Mouse (Mus musculus) embryonic facial prominence, embryonic 10.5 days (tissue): ENCODE results near the gene Dock8. TPM values are rescaled to one million over a fixed set of nuclear protein-coding genes. Genes with fewer than 3 reads are reported as not detected.
"Not testable (repeated sequence)": the region's sequence is repeated elsewhere in the genome, so short reads cannot be mapped to it uniquely, and the experiment has no call there.

Experiments
- DNase-seq: peaks from one replicate; pipeline ENCODE4 v3.0.0-alpha.2; 2017; ENCODE audit warnings: low spot score
- H3K27ac ChIP-seq: fragments of 300-500 bp; sonication (generic); replicated peaks from 2 replicates; pipeline ENCODE4 v1.5.1; 2016; ENCODE audit warnings: mild to moderate bottlenecking
- H3K27me3 ChIP-seq: fragments of 300-500 bp; sonication (generic); replicated peaks from 2 replicates; pipeline ENCODE4 v1.6.1; 2016; ENCODE audit warnings: low read depth, mild to moderate bottlenecking; ENCODE audit not compliant: poor library complexity, severe bottlenecking
- H3K36me3 ChIP-seq: fragments of 300-500 bp; sonication (generic); replicated peaks from 2 replicates; pipeline ENCODE4 v1.6.1; 2016; ENCODE audit warnings: mild to moderate bottlenecking, moderate library complexity
- H3K4me1 ChIP-seq: fragments of 300-500 bp; sonication (generic); 2 replicates; pipeline ENCODE4 v1.6.1; 2016
- H3K4me3 ChIP-seq: fragments of 300-500 bp; sonication (generic); 2 replicates; pipeline ENCODE4 v1.5.1; 2016; ENCODE audit warnings: mild to moderate bottlenecking, moderate library complexity
- H3K9me3 ChIP-seq: fragments of 300-500 bp; sonication (generic); 2 replicates; pipeline ENCODE4 v1.6.1; 2016; ENCODE audit warnings: mild to moderate bottlenecking
- WGBS: fragments of 180-500 bp; shearing (Covaris S2); methylation state at CpG from one replicate; pipeline ENCODE4 v1.1.7; 2016; 5-methylcytosine and 5-hydroxymethylcytosine counted together
- polyA plus RNA-seq: library from polyadenylated mRNA; unstranded; fragments of >200 nt; fragmentation: Nextera tagmentation; extraction: Ambion mirVana; gene quantifications from 2 replicates; pipeline ENCODE4 v1.2.1, GENCODE M21; 2016

The Dock8 gene
- polyA plus RNA-seq, 1 experiment from 2014 or later: 2.3 TPM

DNA sequence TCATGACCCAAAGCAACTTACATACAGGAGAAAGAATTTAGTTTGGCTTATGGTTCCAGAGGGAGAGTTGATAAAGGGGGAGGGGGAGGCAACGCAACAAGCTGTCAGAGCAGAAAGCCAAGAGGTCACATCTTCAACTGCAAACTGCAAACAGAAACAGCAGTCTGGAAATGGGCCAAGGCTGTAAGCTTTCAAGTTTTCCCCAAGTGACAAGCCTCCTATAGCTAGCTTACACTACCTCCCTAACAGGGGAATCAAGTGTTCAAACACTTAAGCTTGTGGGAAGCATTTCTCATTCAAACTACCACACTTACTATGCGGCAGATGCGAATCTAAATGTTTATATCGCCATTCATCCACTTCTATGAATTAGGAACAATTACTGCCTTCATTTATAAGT is 4.5 kb downstream of the Dock8 start:
- H3K27me3 ChIP-seq: peaks cover 42% of the 10 kb centered on the region
- WGBS: 73% methylated on average over 4 of the region's 4 CpGs
- no peak for DNase-seq

DNA sequence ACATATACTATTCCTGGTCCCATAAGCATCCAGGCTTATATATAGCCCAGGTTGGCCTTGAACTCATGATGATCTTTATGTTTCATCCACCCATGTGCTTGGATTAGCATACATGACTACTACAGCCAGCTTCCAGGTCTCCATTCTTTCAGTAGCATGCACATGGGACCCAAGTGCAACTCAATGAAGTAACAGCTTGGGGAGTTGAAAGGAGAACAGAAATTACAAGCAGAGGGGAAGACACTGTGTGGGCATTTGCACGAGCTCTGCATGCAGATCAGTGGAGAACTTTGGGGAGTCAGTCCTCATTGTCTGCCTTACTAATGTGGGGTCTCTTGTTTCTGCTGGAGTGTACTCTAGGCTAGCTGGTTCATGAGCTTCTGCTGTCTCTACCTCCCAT is 7.4 kb downstream of the Dock8 start:
- H3K27ac ChIP-seq: no peak overlapping the region
- peaks cover 14% of the 10 kb centered on the region for H3K27me3 ChIP-seq
- no peaks in the 10 kb centered on the region for H3K36me3 ChIP-seq
- no peaks in the 10 kb centered on the region; the same call in 1 of the 2 replicates for H3K4me1 ChIP-seq
- DNase-seq: no peak
- 76% methylated on average over 1 of the region's 1 CpGs for WGBS
- no peak overlapping the region for H3K4me3 ChIP-seq
- no peaks in the 10 kb centered on the region for H3K9me3 ChIP-seq

More for the DNA sequence above, 4.5 kb downstream of the Dock8 start:
- Histone ChIP-seq H3K9me3 (no peaks in the 10 kb centered on the region), H3K4me3 (no peak overlapping the region), H3K4me1 (peaks cover 10% of the 10 kb centered on the region), H3K36me3 (no peaks in the 10 kb centered on the region), H3K27ac (no peak overlapping the region)

- no peak overlapping the region for H3K4me3 ChIP-seq
- 83% methylated on average over 2 of the region's 2 CpGs for WGBS
- no peak overlapping the region for H3K27ac ChIP-seq
- no peaks in the 10 kb centered on the region for H3K36me3 ChIP-seq
- DNase-seq: no peak
- H3K4me1 ChIP-seq: no peaks in the 10 kb centered on the region; the same call in 1 of the 2 replicates
- H3K9me3 ChIP-seq: no peaks in the 10 kb centered on the region
- H3K27me3 ChIP-seq: no peaks in the 10 kb centered on the region; the same call in none of the 2 replicates
Measured at GRCm38 (mm10) chr19:25008509-25008908, 9.2 kb downstream of the Dock8 start.

DNA sequence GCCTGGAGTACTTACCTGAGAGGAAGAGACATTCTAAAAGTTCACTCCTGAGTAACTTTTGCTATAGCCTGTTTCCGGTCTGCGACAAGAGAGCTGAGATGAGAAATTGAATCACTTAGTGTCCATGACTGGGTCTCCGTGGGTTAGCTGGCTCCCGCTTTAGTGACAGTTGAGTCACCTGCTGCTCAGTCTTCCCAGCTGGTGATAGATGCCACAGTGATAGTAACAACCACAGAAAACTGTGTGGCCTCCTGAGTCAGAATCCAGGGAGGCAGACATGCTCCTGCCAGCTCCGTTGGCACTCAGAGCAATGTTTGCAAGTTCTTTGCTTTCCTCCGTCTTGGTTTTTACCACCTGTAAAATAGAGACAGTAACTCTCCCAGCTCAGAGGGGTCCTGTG is 23.4 kb downstream of the Dock8 start:
- H3K4me1 ChIP-seq: no peaks in the 10 kb centered on the region
- H3K36me3 ChIP-seq: no peaks in the 10 kb centered on the region
- 92% methylated on average over 6 of the region's 6 CpGs for WGBS
- no peaks in the 10 kb centered on the region for H3K9me3 ChIP-seq
- no peak overlapping the region for H3K4me3 ChIP-seq
- DNase-seq: no peak
- no peaks in the 10 kb centered on the region for H3K27me3 ChIP-seq
- H3K27ac ChIP-seq: no peak overlapping the region

DNA sequence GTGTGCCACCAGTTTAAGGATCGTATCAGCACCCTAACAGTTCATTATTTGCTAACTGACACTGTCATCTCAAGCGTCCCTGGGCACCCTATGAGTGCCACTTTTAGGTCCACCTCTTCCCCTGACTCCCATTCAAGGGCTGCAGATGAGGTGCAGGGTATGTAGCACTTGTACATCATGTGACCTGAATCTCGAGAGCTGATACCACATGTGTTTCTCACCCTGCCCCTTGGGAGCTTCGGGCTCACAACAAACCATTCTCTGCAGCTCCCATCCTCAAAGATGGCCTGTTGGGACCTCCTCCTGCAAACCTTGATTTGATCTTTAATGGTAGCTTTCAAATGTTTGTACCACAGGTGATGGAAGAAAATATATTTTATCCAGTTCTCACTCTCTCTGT is 32.4 kb downstream of the Dock8 start:
- H3K27ac ChIP-seq: no peak overlapping the region
- H3K27me3 ChIP-seq: no peaks in the 10 kb centered on the region
- no peaks in the 10 kb centered on the region for H3K9me3 ChIP-seq
- peaks cover 14% of the 10 kb centered on the region; the same call in 1 of the 2 replicates for H3K4me1 ChIP-seq
- no peak overlapping the region for H3K4me3 ChIP-seq
- no peak for DNase-seq
- 82% methylated on average over 4 of the region's 4 CpGs for WGBS
- H3K36me3 ChIP-seq: no peaks in the 10 kb centered on the region

DNA sequence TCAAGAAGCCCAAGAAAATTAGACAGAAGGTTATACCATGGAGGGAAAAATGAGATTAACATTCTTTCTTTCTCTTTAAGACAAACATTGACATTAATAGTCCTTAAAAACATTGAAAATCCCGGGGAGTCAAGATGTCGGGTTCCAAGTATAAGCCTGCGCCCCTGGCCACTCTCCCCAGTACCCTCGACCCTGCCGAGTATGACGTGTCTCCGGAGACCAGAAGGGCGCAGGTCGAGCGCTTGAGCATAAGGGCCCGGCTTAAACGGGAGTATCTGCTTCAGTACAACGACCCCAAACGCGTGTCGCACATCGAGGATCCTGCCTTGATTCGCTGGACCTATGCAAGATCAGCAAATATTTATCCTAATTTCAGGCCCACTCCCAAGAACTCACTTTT is 33.7 kb downstream of the Dock8 start:
- not testable (repeated sequence) for H3K27ac ChIP-seq, H3K4me3 ChIP-seq, DNase-seq, H3K36me3 ChIP-seq, H3K9me3 ChIP-seq, H3K27me3 ChIP-seq
- H3K4me1 ChIP-seq: peaks cover 17% of the 10 kb centered on the region; the same call in 1 of the 2 replicates
- WGBS: 81% methylated on average over 10 of the region's 18 CpGs

DNA sequence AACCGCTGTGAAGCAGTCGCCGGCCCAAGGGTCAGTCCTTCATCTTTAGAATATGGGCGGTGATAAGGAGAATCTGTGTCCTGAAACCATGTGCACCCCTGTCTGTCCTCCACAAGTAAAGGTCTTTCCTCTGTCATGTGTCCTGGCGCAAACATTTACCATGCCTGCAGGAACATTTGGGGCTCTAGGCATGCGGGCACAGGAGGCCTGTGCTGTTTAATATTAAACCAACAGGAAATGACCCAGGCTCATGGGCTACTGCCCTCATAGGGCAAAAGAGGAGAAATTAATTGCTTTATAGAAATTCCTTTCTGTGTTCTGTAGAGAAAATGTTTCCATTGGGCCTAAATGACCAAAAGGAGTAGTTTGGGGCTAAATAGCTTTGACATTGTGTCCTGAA is 36.5 kb downstream of the Dock8 start:
- WGBS: 89% methylated on average over 6 of the region's 6 CpGs
- no peaks in the 10 kb centered on the region for H3K27me3 ChIP-seq

DNA sequence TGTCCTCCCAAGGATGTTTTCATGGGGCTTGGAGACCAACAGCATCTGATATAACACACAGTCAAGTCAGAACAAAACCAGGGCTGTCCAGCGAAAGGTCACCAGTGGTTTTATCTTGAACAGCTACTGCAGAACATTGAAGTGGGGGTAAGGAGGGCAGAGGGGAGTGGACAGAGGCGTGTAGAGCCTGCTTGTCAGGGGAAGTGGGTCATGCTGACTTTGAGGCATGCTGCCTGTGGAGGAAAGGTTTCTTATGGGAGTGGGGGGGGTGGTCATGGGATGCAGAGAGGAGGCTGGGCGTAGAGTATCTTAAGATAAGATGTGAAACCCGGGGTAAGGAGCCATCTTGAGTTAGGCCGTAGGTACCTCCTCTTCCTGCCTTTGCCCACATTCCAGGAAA is 37.5 kb downstream of the Dock8 start:
- Histone ChIP-seq H3K4me3 (no peak overlapping the region), H3K9me3 (no peaks in the 10 kb centered on the region), H3K27ac (no peak overlapping the region; the same call in 1 of the 2 replicates), H3K36me3 (no peaks in the 10 kb centered on the region), H3K4me1 (peaks cover 31% of the 10 kb centered on the region), H3K27me3 (no peaks in the 10 kb centered on the region)
- WGBS: 82% methylated on average over 5 of the region's 5 CpGs
- DNase-seq: no peak

More for the DNA sequence above, 36.5 kb downstream of the Dock8 start:
- no peaks in the 10 kb centered on the region for H3K9me3 ChIP-seq
- H3K4me1 ChIP-seq: peaks cover 26% of the 10 kb centered on the region
- no peaks in the 10 kb centered on the region for H3K36me3 ChIP-seq
- H3K4me3 ChIP-seq: no peak overlapping the region
- no peak overlapping the region for H3K27ac ChIP-seq
- DNase-seq: no peak

DNA sequence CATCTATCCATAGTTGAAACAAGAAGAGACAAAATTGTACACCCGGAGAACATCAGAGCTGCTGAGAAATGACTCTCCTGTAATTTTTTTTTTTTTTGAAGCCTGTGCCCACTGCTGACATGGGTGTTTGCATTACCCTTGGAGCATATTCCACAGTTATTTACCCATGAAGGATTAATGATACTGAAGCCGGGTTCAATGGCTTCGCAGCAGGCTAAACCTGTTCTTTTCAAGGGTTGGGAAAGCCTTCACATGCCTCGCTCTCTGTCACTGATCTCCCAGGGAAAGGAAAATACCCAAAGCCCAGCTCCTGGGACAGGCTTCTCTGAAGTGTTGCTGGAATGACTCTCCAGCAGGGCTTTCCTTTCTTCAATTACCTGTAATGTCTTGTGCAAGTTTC is 37.9 kb downstream of the Dock8 start:
- Histone ChIP-seq H3K4me1 (peaks cover 31% of the 10 kb centered on the region), H3K27ac (no peak overlapping the region), H3K27me3 (no peaks in the 10 kb centered on the region), H3K36me3 (no peaks in the 10 kb centered on the region), H3K4me3 (no peak overlapping the region), H3K9me3 (no peaks in the 10 kb centered on the region)
- 90% methylated on average over 4 of the region's 4 CpGs for WGBS
- no peak for DNase-seq

GRCm38 (mm10) chr19:25038293-25038692 is 39.0 kb downstream of the Dock8 start:
- WGBS: 58% methylated on average over 6 of the region's 6 CpGs
- no peak overlapping the region for H3K4me3 ChIP-seq
- no peak overlapping the region for H3K27ac ChIP-seq
- no peaks in the 10 kb centered on the region for H3K36me3 ChIP-seq
- H3K9me3 ChIP-seq: no peaks in the 10 kb centered on the region
- no peaks in the 10 kb centered on the region for H3K27me3 ChIP-seq
- peaks cover 28% of the 10 kb centered on the region for H3K4me1 ChIP-seq
- DNase-seq: no peak

DNA sequence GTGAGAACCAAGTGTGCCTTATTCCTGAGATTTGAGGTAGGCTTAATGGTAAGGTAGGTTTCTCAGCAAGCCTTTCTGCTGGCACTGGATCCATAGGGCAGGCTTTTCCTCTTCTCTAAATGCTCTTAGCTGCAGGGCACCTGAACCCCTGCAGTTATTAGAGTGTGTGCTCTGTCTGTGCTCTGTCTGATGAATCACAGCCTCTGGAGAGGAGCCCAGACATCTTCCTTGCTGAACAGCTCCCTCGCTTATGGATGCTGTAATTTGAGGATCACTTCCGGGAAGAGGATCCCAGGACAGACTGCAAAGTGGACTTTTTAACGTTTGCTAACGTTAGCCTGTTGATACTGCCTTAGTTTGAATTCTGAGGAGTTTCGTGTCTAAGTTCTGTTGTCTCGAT is 41.9 kb downstream of the Dock8 start:
- 54% methylated on average over 6 of the region's 6 CpGs for WGBS
- H3K27me3 ChIP-seq: no peaks in the 10 kb centered on the region

GRCm38 (mm10) chr19:25042973-25043372 is 43.6 kb downstream of the Dock8 start:
- no peak for DNase-seq

More for the DNA sequence above, 41.9 kb downstream of the Dock8 start:
- no peak overlapping the region for H3K4me3 ChIP-seq
- no peak overlapping the region for H3K27ac ChIP-seq
- no peaks in the 10 kb centered on the region for H3K36me3 ChIP-seq
- peaks cover 22% of the 10 kb centered on the region for H3K4me1 ChIP-seq
- no peaks in the 10 kb centered on the region for H3K9me3 ChIP-seq
- DNase-seq: no peak

GRCm38 (mm10) chr19:25044057-25044456 is 44.7 kb downstream of the Dock8 start:
- DNase-seq: no peak
- 83% methylated on average over 3 of the region's 3 CpGs for WGBS
- Histone ChIP-seq H3K27me3 (no peaks in the 10 kb centered on the region), H3K4me3 (no peak overlapping the region), H3K9me3 (no peaks in the 10 kb centered on the region), H3K27ac (no peak overlapping the region), H3K36me3 (no peaks in the 10 kb centered on the region), H3K4me1 (0 out of 2 replicates have a peak, but pooled peaks cover 4% of the 10 kb centered on the region)

More at GRCm38 (mm10) chr19:25042973-25043372, 43.6 kb downstream of the Dock8 start:
- peaks cover 14% of the 10 kb centered on the region for H3K4me1 ChIP-seq
- no peaks in the 10 kb centered on the region for H3K36me3 ChIP-seq
- no peak overlapping the region for H3K4me3 ChIP-seq
- WGBS: 85% methylated on average over 11 of the region's 11 CpGs
- no peak overlapping the region for H3K27ac ChIP-seq
- no peaks in the 10 kb centered on the region for H3K9me3 ChIP-seq
- H3K27me3 ChIP-seq: no peaks in the 10 kb centered on the region

DNA sequence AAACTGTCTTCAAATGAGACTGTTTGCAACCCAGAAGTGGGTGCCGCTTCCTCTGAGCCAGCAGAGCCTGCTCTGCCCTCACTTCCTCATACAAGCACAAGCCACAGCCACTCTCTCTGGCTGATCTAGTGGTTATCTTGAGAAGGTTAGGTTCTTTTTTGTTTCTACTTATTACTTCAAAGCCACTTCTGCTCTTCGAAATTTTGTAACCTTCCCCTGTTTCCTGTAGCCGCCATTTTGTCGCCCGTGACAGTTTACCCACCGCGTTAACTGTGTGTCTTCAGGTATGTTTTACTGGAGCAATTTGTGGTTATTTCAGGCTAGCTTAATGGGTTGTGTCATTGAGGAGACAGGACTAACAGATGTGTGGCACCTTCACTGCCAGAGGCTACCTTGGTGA is 53.0 kb downstream of the Dock8 start:
- H3K27me3 ChIP-seq: no peaks in the 10 kb centered on the region
- H3K27ac ChIP-seq: no peak overlapping the region
- H3K36me3 ChIP-seq: no peaks in the 10 kb centered on the region
- no peak for DNase-seq
- no peaks in the 10 kb centered on the region for H3K4me1 ChIP-seq
- no peaks in the 10 kb centered on the region for H3K9me3 ChIP-seq
- 91% methylated on average over 7 of the region's 7 CpGs for WGBS
- no peak overlapping the region for H3K4me3 ChIP-seq
